Mouse (Mus musculus) T-cell, adult 2 months (primary cell): ENCODE measurements around the gene Ttll13.

Experiments
- DNase-seq: peaks from one replicate; pipeline ENCODE4 v3.0.0; 2022; ENCODE audit warnings: low spot score

The Ttll13 gene

DNA sequence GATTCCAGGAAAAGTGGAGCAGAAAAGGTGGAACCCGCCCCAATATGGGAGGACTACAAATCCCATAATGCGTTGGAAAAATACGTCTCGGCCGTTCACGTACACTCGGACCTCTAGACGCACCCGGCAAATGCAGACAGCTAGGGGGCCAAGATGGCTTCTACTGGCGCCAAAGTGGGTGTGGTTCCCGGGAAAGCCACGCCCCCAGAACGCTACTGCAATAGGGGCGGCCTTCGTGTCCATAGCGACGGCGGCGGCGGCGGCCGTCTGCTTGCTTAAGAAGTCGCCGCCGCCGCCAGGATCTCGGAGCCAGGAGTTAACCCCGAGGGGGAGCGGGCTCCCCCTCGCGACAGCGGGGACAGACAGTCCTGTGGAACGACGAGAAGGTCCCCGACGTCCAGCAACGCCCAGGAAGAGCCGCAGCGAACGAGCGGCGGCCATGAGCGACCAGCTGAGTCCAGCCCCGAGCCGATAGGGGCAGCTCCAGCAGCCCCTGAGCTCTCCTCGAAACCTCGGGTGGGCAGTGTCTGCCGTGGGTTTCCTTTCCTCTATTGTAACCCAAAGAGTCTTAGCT lies at the start of gene Ttll13:
Gene Ttll13 (plus strand): TSS at position 229 of the 574 bp plus-strand sequence.
- DNase-seq = peak; percentile 94

- DNase-seq = peak; percentile 55
Observed at GRCm38 (mm10) chr7:80197371-80197770, 48.8 kb upstream of the Ttll13 start.

DNA sequence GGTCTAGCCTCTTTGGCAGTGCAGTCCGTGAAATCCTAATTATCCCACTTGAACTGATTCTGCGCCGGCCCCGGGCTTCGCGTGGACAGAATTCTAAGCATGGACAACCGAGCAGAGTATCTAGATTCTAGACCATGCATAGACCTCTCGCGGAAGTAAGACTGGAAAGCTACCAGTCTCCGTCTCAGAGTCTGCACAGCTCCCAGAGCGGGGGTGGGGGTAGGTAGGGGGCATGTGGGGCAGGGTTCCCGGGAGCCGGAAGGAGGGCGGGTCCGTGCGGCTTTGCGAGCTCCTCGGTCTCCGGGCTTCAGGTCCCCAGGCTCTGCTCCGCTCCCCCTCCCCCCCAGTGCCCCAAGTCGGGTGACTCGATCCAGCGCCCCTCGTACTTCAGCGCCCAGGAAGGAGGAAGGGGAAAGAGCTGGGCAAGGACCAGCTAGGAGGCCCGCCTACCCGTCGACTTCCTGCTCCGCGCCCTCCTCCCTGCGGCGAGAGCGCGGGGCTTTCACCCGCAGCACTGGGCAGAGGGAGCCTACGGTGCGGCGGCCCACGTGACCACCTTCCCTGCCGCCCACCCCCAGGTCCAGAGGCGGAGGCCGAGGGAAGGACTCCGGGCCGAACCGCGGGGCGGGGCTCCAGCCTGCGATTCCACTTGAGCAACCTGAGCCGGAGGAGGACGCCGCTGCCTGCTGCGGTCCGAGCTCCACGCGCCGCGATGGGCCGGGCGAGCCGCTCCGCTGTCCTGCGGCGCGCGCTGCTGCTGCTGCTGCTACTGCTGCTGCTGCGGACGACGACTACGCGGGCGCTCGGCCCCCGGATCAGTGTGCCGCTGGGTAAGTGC lies 48.0 kb upstream of the Ttll13 start:
- peak; percentile 71 for DNase-seq

DNA sequence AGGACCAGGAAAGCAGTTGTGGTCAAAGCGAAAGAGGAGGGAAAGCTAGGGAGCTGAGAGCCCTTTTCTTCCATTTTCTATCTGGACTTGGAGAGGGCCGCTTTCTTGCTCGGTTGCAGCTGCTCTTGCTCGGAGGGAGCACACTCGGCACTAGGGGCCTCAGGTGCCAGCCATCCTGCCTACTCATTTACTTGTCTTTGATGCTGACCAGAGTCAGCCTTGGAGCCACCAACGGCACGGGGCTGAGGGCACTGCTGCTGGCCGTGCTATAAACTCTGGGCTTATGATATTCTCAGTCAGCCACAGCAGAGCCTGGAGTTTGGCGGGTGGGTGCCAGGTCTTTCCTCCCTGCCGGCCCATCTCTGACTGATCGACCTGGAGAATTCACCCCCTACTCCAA lies 47.3 kb upstream of the Ttll13 start:
- no peak for DNase-seq

DNA sequence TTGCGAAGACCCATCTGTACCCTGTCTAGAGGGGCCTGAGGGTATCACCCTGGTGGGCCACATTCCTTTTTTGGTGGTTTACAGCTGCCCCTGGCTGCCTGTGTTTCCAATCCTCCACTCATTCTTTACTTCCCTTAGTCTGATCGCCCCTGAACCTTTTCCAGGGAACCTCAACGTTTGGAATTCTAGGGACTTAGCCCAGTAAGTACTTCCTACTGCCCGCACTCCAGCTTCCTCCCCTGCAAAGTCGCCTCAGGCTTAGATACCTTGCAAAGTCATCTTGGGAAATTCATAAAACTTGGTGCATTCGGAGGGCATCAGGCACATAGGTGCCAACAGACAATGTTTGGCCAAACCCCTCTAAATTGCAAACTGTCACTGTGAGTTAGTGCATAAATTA lies 46.9 kb upstream of the Ttll13 start:
- no peak for DNase-seq

GRCm38 (mm10) chr7:80199851-80200587 lies 46.2 kb upstream of the Ttll13 start:
- DNase-seq = no peak

DNA sequence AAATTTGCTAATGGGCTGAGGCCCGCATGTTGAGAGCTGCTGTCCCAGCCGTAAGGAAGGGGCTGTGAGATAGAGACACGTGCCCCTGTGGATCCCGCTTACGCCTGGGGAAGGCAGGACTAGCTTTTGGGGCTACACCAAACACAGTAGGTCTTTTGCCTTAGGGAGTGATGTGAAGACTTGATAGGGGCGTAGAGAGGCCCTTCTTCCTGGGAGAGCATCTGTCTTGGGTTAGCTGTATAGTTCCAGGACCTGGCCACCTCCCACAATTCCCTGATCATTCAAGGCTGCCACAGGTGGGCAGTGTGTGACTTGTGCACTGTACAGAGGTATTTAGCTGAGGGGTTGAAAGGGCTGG lies 45.6 kb upstream of the Ttll13 start:
- no peak for DNase-seq

GRCm38 (mm10) chr7:80200963-80201539 lies 45.1 kb upstream of the Ttll13 start:
- no peak for DNase-seq

- no peak for DNase-seq
Observed at GRCm38 (mm10) chr7:80201888-80202540, 44.2 kb upstream of the Ttll13 start.

DNA sequence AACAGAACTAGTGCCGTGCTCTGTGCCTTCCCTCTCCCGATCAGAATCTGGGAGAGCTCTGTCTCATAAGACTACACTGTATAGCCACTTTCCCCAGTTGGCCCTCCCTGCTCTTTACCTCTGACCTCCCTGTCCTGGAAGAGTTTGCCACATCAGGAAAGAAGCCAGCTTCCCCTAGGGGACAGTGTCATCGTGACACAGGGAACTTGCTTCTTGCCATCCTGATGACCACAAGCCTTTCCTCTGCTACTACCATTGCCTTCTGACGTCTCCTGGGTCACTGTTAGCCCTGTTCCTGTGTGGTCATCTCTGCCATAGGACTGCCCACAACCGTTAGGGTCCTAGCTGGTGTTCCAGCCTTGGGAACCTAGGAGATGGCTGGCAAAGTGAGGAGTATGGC lies 43.2 kb upstream of the Ttll13 start:
- no peak for DNase-seq

DNA sequence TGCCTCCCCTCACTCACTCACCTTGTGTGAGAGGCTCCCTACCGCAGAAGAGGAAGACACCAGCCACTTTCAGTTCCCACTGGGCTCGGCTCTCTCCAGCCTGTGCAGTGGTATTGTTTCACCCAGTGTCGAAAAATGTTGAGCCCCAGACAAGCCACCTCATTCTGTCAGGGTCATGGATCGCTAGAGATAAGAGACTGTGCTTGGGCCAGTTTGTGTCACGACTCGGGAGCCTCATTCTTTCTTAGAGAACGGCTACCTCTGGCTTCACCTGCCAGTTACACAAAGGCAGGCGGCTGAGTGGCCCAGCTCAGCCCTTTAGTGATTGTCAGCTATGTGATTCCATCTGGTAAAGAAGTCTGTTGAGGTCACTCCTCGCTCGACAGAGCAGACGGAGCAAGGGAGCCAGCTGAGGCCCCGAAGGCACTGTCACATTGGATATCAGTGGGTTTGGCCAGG lies 42.5 kb upstream of the Ttll13 start:
- no peak for DNase-seq

- DNase-seq = peak; percentile 73
Observed at GRCm38 (mm10) chr7:80204362-80204761, 41.8 kb upstream of the Ttll13 start.

DNA sequence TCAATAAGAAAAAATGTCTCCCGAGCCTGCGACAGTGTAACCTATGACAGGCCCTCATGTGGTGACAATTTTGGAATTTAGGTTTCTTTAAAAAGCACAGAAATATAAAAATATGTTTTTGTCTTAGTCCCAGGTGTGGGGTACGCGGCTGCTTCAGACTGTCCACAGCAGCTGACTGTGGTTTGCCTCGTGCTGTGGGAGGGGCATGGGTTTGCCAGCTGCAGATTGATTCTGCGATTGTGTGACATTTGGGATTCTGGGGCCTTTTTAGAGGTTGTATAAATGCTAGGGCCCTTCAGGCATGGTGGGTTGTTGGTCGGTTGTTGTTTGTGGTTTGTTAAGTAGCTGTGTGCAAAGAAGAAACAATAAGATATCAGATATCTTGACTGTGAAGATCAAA lies 41.2 kb upstream of the Ttll13 start:
- peak; percentile 75 for DNase-seq

GRCm38 (mm10) chr7:80205705-80206589 lies 40.2 kb upstream of the Ttll13 start:
- DNase-seq = peak; percentile 42

DNA sequence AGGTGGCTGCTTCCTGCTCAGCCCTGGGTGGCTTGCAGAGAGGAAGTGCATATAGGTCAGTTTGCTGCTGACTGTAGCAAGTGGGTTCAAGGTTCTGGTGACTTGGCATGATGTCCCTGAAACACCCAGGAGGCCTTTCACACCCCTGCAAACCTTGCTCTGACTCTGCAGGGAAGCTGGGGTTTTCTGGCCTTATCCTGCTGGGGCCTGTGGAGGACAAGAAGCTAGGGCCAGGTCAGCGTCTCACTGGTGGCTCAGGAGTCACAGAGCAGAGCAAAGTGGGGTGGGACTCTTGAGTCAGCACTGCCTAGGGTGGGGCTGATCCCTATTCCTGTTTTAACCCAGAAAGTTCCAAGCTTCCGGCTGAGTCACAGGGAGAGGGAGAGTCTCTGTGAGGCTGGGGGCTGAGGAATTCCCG lies 38.9 kb upstream of the Ttll13 start:
- DNase-seq = no peak

GRCm38 (mm10) chr7:80208026-80208642 lies 38.0 kb upstream of the Ttll13 start:
- DNase-seq = no peak

GRCm38 (mm10) chr7:80208738-80209430 lies 37.3 kb upstream of the Ttll13 start:
- no peak for DNase-seq

DNA sequence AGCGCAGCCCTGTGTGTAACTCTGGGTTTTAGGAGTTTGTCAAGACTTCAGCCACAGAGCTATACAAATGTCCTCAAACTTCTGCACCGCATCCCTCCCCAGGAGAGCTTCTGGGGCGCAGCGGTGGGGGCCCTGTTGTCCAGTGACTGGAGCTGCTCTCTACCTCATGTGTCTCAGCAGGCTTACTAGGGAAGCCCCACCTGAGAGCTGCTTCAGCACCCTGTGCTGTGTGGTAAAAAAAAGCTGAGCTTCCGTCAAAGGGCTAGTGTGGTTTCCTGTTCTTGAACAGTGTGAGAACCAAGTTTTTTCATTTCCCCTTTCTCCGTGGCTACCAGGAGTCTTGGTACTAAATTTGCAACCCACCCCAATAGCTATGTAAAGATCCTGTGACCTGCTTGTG lies 36.5 kb upstream of the Ttll13 start:
- DNase-seq = peak; percentile 88

DNA sequence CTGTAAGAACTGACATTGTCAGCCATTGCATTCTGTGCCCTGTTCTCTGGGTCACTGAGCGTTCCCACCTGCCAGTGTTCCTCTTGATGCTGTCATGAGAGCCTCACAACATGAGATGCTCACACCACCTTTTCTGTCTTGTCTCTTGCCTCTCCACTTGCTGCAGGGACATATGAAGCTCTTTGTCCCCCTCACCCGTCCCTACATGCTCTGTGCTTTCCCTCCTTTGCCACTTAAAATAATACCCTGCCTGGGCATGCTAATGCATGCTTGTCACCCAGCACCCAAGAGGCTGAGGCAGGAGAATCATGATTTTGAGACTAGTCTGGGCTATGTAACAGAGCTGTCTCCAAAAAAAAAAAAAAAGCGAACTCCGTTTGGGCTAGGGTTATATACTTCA lies 35.2 kb upstream of the Ttll13 start:
- DNase-seq = no peak

DNA sequence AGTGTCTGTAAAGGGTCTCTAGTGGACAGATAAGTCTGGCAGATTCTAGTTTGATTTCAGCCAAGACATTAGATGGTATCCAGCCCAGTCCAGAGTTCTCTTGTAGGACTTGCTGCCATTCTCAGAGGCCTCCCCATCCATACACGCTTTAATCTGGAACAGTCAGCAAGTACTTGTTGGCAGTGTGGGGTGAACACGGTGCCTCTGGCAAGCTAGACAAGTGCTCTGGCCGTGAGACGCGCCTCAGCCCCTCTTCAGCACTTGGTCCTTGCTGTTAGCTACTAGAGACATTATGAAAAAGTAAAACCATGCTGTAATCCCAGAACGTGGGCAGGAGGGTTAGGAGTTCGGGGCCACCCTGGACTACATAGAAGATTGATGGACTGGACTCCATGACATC lies 32.6 kb upstream of the Ttll13 start:
- DNase-seq = no peak
